Mouse (Mus musculus): Measurements from ENCODE around the gene Rarres2.

- TF ChIP-seq POLR2A (IDR thresholded peaks at IDR 0.05; ENCODE audit: control insufficient read depth, low read depth, low read length) (no peak), CTCF (IDR thresholded peaks at IDR 0.05; ENCODE audit: control insufficient read depth, insufficient read depth, insufficient replicate concordance, low read depth, low read length) (no peak)
Observed at GRCm38 (mm10) chr6:48591221-48591845, 18.7 kb upstream of the Rarres2 start.
